Mouse (Mus musculus) granulocyte monocyte progenitor cell, adult 5-6 weeks (primary cell): Measurements from ENCODE around the gene Brpf3. TPM values are rescaled to one million over a fixed set of nuclear protein-coding genes. Genes with fewer than 3 reads are reported as not detected.
"Not testable (repeated sequence)": the region's sequence is repeated elsewhere in the genome, so short reads cannot be mapped to it uniquely, and the experiment has no call there.

Source experiments
- ATAC-seq: replicated peaks from 2 replicates; pipeline ENCODE4 v1.8.0; 2016; ENCODE audit warnings: mild to moderate bottlenecking, moderate TSS enrichment, inconsistent platforms; ENCODE audit not compliant: poor library complexity, severe bottlenecking
- total RNA-seq, 2 experiments: library from RNA; stranded (forward) in 1 of 2; stranded (reverse) in 1 of 2; fragments of 200-712, 200-1000 nt in 1 of 2; fragments of >200 nt in 1 of 2; fragmentation: Nextera tagmentation in 1 of 2; gene quantifications; 2 replicates each; pipeline ENCODE4 v1.2.3; 2014 to 2017

Gene Brpf3
- total RNA-seq, 2 experiments from 2014 or later, result 15.2 to 39.0 TPM

GRCm38 (mm10) chr17:28825359-28826041 is 24.6 kb downstream of the Brpf3 start:
- no peak for ATAC-seq

DNA sequence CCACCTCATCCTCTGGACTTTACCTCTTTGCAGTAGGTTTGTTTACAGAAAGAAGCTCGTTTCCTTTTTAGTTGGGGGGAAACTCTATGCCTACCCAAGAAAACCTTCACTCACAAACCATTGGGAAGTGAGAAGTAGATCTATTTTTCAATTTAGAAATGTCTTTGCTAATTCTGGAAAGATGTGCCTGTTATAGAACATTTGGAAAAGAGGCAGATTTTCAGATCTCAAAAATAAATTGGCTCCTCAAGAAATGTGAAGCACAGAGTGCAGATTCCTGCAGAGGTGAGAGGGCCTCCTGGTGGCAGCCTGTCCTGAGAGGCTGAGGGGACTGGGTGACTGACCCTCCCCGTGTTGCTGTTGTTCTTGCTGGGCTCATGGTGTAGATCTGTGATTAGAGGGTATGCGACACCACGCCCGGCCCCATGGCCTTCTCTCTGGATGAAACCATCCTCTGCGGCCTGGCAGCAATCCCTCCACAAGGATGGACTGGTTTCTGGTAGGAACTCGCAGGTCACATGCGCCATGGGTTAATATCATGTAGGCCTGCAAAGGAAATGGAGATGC is 26.9 kb downstream of the Brpf3 start:
- no peak for ATAC-seq

GRCm38 (mm10) chr17:28829120-28829519 is 28.2 kb downstream of the Brpf3 start:
- ATAC-seq, result no peak

GRCm38 (mm10) chr17:28831065-28831464 is 30.2 kb downstream of the Brpf3 start:
- ATAC-seq, result no peak

DNA sequence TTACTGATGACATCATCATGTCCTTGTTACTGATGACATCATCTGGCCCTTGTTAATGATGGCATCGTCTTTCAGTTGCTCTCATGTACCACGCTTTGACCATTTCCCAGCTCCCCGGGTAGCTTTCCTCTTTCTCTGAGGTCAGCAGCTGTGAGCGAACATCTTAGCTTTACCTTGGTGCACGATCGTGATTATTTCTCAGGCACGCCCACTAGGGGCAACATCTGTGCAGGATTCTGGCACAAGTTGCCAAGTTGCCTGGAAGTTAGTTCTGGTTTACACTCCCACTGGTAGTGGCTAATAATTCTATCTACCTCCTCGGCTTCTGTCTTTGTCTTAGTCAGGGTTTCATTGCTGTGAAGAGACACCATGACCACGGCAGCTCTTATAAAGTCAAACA is 31.1 kb downstream of the Brpf3 start:
- ATAC-seq, result no peak

DNA sequence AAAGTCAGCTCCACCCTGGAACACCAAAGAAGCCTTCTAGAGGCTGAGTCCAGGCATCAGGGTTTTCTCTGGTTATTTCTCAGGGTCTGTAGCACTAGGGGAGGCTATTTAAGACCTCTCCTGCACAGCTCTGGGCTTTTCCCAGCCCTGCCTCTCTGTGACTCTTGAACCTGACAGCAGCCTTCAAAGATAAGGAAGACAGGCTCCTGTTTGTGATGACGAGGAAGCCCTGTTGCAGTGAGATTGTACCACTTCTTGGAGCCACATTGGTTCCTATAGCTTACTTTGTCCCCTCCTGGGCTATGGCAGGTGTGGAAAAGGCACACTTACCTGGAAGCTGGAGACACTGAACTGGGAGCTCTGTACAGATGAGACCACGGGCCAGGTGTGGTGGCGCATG is 32.0 kb downstream of the Brpf3 start:
- ATAC-seq, result no peak

DNA sequence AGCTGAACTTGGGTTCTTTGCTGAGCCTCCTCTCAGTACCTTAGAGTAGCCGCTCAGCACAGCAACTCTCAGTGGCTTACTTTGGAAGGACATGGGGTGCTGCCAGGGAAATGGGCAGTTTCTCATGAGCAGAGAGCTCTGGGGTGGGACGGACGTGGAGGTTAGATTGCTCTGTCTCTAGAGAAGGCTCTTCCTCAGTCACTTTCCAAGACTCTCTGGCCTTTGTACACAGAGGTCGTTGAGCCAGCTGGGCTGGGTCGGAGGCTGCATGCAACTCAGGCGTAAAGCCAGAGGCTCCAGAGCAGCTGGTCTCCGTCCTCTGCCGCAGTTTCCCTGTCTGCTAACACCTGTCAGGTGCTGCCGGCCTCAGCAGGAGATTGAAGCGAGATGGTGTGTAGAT is 33.8 kb downstream of the Brpf3 start:
- ATAC-seq, result no peak

DNA sequence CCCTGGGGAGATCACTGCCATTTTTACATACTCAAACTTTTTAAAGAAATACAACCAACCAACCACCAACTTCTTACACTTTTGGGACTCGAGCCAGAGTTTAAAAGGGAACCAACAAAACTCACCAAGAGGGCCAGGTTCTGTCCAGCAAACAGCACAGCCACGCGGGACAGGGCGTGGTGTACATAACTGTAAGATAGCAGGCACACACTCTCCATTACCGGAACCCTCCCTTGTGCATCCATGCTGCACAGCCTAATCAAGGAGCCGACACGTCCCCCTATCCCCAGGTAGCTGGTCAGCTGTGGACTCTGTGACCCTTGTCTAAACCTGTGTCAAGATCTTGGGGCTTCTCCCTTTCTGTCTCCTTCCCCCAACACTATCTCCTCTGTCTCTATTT is 37.0 kb downstream of the Brpf3 start:
- no peak for ATAC-seq

- not testable (repeated sequence) for ATAC-seq
Measured at GRCm38 (mm10) chr17:28841947-28842346, 41.1 kb downstream of the Brpf3 start.

DNA sequence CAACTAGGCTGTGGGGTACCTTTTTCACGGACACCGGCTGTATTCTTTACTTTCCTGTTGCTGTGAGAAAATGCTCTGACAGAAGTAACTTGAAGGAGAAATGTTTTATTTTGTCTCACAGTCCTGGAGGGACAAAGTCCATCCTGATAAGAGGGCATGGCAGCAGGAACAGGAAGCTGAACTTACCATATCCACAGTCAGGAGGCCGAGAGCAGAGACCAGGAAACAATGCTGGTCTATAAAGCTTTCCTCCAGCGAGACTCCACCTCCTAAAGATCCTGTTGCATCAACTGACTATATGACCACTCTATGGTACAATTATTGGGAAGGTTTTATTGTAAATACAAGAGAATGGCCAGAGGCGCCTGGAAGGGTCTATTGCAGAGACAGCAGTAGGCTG is 42.8 kb downstream of the Brpf3 start:
- ATAC-seq, result no peak

GRCm38 (mm10) chr17:28846974-28847617 is 46.2 kb downstream of the Brpf3 start:
- ATAC-seq, result no peak

GRCm38 (mm10) chr17:28850511-28850910 is 49.6 kb downstream of the Brpf3 start:
- ATAC-seq, result no peak

DNA sequence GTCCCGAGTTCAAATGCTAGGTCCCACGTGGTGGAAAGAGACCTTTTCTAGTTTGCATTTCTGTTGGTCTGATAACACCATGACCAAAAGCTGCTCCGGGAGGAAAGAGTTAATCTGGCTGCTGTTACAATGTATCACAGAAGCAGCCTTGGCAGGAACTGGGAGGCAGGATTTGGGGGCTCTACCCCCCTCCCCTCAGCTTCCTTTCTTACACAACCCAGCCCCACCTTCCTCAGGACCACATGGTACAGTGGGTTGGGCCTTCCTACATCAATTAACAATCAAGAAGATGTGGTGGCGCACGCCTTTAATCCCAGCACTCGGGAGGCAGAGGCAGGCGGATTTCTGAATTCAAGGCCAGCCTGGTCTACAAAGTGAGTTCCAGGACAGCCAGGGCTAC is 53.5 kb downstream of the Brpf3 start:
- ATAC-seq, result peak; percentile 53

GRCm38 (mm10) chr17:28855166-28855885 is 54.4 kb downstream of the Brpf3 start:
- ATAC-seq, result peak; percentile 16

- peak; percentile 88 for ATAC-seq
Measured at GRCm38 (mm10) chr17:28856030-28856429, 55.1 kb downstream of the Brpf3 start.

- peak; percentile 35 for ATAC-seq
Measured at GRCm38 (mm10) chr17:28858205-28858604, 57.3 kb downstream of the Brpf3 start, which contains the start of gene Pnpla1. Gene Pnpla1 (plus strand): TSS chr17:28858411.

DNA sequence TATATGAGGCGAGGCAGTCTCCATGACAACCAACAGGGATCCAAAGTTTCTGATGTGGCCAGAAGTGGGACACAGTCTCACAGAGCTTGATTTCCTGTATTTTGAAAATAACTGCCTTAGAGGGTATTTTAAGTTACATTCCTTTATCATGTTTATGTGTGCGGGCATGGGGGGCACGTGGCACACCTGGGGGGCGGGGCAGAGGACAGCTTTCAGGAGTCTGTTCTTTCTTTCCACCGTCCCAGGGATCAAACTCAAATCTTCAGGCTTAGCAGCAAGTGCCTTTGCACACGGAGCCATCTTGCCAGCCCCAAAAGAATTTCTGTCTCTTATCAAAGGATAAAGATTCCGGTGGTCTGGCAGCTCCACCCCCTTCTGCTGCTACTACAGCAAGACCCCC is 63.0 kb downstream of the Brpf3 start:
- ATAC-seq, result no peak

DNA sequence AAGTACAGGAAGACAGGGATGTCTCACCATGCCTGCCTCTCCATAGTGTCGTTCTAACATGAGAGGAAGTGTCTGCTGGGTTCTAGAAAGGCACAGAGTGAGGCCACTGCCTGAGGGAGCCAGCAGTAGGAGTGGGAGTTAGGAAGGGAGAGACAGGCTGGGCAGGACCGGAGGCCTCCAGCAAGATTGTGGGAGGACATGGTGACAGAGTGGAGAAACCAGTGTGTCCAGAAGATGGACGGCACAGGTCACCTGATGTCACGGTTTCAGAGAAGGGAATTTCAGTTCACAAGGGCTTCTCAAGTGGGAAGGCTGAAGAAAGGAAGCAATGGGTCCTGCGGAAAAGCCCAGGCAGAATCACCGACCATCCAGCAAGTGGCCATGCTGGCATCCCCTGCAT is 63.6 kb downstream of the Brpf3 start:
- no peak for ATAC-seq

GRCm38 (mm10) chr17:28866921-28867320 is 66.0 kb downstream of the Brpf3 start:
- ATAC-seq, result no peak

DNA sequence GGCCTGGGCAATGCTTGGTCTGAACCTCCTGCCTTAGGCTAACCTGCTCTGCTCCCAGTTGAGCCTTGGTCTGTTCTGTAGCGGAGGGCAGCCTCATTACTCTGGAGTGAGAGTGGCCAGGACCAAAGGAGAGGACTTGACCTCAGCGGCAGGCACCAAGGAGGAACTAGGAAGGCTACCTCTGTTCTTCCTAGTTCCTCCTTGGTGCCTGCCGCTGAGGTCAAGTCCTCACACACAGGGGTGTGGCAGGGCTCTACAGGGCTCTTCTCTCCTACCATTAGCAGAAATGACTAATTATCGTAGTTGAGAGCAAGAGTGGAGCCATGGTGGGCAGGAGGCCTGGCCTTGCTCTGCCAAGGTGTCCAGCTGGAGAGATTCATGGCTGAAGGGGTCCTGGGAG is 66.5 kb downstream of the Brpf3 start:
- peak; percentile 51 for ATAC-seq
